Mouse (Mus musculus) CH12.LX (cell line): ENCODE results near the gene 9930021J03Rik.

Source experiments
- CHD1 ChIP-seq: IDR thresholded peaks from 2 replicates; pipeline ENCODE4 v1.6.1; 2012; ENCODE audit warnings: low read depth, low read length, improper control_type of control experiment, inconsistent platforms
- CHD2 ChIP-seq: IDR thresholded peaks from 2 replicates; pipeline ENCODE4 v1.6.1; 2011; ENCODE audit warnings: low read length, improper control_type of control experiment
- CTCF ChIP-seq, 2 experiments: IDR thresholded peaks in 1 of 2; conservative IDR thresholded peaks in 1 of 2; 2 replicates each; pipeline ENCODE4 v1.5.1; 2011 to 2012; ENCODE audit warnings: low read depth in 2 of 2, low read length in 2 of 2, improper control_type of control experiment in 1 of 2, inconsistent platforms in 1 of 2, mild to moderate bottlenecking in 1 of 2, moderate library complexity in 1 of 2
- EP300 ChIP-seq: IDR thresholded peaks from 2 replicates; pipeline ENCODE4 v1.6.1; 2011; ENCODE audit warnings: low read length, improper control_type of control experiment
- HCFC1 ChIP-seq: IDR thresholded peaks from 2 replicates; pipeline ENCODE4 v1.6.1; 2012; ENCODE audit warnings: low read depth, mild to moderate bottlenecking, inconsistent platforms, low read length, improper control_type of control experiment
- MAFK ChIP-seq: IDR thresholded peaks from 2 replicates; pipeline ENCODE4 v1.6.1; 2011; ENCODE audit warnings: low read length, improper control_type of control experiment; ENCODE audit not compliant: insufficient replicate concordance
- NRF1 ChIP-seq: IDR thresholded peaks from 2 replicates; pipeline ENCODE4 v1.6.1; 2014; ENCODE audit warnings: low read depth, mild to moderate bottlenecking, inconsistent platforms, low read length, improper control_type of control experiment, moderate library complexity
- POLR2A ChIP-seq: IDR thresholded peaks from 2 replicates; pipeline ENCODE4 v1.6.1; 2011; ENCODE audit warnings: low read depth, mild to moderate bottlenecking, improper control_type of control experiment, low read length
- USF1 ChIP-seq: IDR thresholded peaks from 2 replicates; pipeline ENCODE4 v1.6.1; 2014; ENCODE audit warnings: low read depth, mild to moderate bottlenecking, inconsistent platforms, low read length, improper control_type of control experiment
- USF2 ChIP-seq: conservative IDR thresholded peaks from 2 replicates; pipeline ENCODE4 v1.6.1; 2011; ENCODE audit warnings: low read depth, low read length, improper control_type of control experiment

DNA sequence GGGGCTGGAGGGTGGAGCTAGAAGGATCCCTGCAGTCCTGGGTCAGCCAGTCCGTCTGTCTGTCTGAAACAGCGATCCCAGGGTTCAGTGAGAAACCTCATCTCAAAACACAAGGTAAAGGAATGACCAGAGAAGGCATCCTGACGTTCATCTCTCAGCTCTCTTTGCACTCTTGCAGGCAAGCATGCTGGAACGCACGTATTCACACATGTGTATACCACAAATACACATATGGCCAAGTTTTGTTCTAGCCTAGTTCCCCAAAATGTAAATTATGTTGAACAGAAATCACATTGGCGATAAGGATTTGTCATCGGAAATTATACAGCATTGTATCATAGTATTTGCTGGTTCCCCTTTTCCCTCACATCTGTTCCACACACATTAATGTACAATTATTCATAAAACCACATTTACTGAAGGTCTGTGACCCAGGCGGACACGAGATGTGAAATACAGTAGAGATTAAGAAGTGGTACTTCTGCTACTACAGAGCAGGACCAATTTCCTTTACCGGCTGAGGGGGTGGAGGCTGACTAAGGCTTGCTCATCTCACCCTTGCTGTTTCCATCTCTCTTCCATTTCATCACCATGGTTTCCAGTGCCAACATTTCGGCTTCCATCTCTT lies 44.2 kb upstream of the 9930021J03Rik start:
- TF ChIP-seq USF2 (no peak), POLR2A (no peak), NRF1 (no peak), CTCF (conservative IDR thresholded peaks at IDR 0.05 in 1 of 2, IDR thresholded peaks at IDR 0.05 in 1 of 2; ENCODE audit: low read depth in 2 of 2, low read length in 2 of 2) (no peak), HCFC1 (no peak), USF1 (no peak), CHD2 (no peak), EP300 (no peak), CHD1 (no peak), MAFK (no peak)
